8 mouse cellular contexts compared by ENCODE assay signal in the genomic region with DNA sequence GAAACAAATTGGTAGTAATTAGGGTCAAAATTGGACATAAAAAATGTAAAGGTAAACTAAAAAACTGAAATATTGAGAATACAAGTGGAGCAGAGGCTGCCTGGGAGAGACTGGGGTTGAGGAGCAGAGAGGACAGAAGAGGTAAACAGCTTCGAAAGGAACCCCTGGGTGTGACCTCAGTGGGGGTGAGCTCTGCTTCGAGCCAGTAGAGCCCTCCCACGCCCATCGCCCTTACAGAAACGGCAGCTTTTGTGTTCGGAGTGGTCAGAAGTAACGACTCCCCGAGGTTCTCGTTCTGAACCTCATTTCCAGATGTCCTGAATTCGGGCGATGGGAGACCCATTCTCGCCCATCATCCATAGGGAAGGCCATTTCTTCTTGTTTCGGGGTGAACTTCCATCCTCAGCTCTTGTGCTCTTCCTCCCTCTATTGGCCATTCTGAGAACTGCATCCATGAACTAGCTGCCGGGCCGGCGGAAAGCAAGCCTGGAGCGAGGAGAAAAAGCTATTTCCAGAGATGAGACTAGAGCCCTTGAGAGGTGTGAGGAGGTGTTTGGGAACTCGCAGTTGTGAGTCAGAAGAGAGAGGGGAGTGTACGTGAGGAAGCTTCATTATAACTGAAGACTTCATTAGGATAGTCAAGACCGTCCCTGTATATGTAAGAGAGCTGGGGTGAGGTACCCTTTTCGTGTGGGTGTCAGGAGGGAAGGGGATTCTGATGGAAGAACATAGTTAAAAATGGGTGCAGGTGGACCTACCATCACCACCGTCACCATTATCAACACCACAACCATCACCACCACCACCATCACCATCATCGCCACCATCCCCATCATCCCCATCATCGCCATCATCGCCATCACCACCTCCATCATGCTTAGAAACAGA. TPM values are rescaled to one million over a fixed set of nuclear protein-coding genes. Genes with fewer than 3 reads are reported as not detected.
A peak's percentile ranks its signal among the peaks of the same experiment; 100 is the strongest.
DNase-seq lines count a peak whose midpoint lies in the region; ATAC-seq and TF ChIP-seq lines count a peak whose summit lies in the region.

No protein-coding gene starts in this region.

- 0 out of 2 replicates have a peak, but pooled peaks cover 3% of the 10 kb centered on the region for H3K4me1 ChIP-seq in G1E (ENCODE audit: insufficient read depth, low read depth, low read length)
- H3K4me1 ChIP-seq in forebrain, embryonic 13.5 days, result no peaks in the 10 kb centered on the region
- 0 out of 2 replicates have a peak, but pooled peaks cover 3% of the 10 kb centered on the region for H3K4me1 ChIP-seq in liver, embryonic 15.5 days (replicated peaks)
- no peaks in the 10 kb centered on the region for H3K4me1 ChIP-seq in neural tube, embryonic 12.5 days

- no peak overlapping the region for H3K9ac ChIP-seq in forebrain, embryonic 13.5 days
- no peak overlapping the region for H3K9ac ChIP-seq in liver, embryonic 15.5 days
- 0 out of 2 replicates have a peak overlapping the region, but pooled peaks have one; percentile 21 for H3K9ac ChIP-seq in neural tube, embryonic 12.5 days

- DNase-seq in G1E (ENCODE audit: low spot score), result peak; percentile 29
- DNase-seq in cerebellum, adult 11 months, result peak; percentile 48
- DNase-seq in heart, postnatal 14 days, result peak; percentile 62 to 84
- DNase-seq in large intestine, adult 2 months (ENCODE audit: low read depth, low spot score), result peak; percentile 56
- DNase-seq in testis, postnatal 10 days (ENCODE audit: low spot score), result peak; percentile 72

- H3K27ac ChIP-seq in forebrain, embryonic 13.5 days, result no peak overlapping the region
- H3K27ac ChIP-seq in liver, embryonic 15.5 days (replicated peaks), result no peak overlapping the region
- H3K27ac ChIP-seq in neural tube, embryonic 12.5 days, result no peak overlapping the region

- H3K27me3 ChIP-seq in G1E (ENCODE audit: insufficient read depth, low read length), result no peaks in the 10 kb centered on the region
- H3K27me3 ChIP-seq in forebrain, embryonic 13.5 days, result no peaks in the 10 kb centered on the region
- no peaks in the 10 kb centered on the region for H3K27me3 ChIP-seq in liver, embryonic 15.5 days
- H3K27me3 ChIP-seq in neural tube, embryonic 12.5 days (replicated peaks), result no peaks in the 10 kb centered on the region

- peak; percentile 26; the same call in 1 of the 2 replicates for TF ChIP-seq CTCF in G1E (IDR thresholded peaks at IDR 0.05; ENCODE audit: low read depth, low read length)

- 0 out of 2 replicates have a peak, but pooled peaks cover 2% of the 10 kb centered on the region for H3K9me3 ChIP-seq in G1E (replicated peaks)
- H3K9me3 ChIP-seq in forebrain, embryonic 13.5 days (replicated peaks), result no peaks in the 10 kb centered on the region
- no peaks in the 10 kb centered on the region for H3K9me3 ChIP-seq in liver, embryonic 15.5 days (replicated peaks)
- H3K9me3 ChIP-seq in neural tube, embryonic 12.5 days, result no peaks in the 10 kb centered on the region

- ATAC-seq in G1E (ENCODE audit: extremely low read depth, insufficient number of reproducible peaks, low FRiP score, poor library complexity, severe bottlenecking), result no peak
- ATAC-seq in forebrain, embryonic 13.5 days, result peak; percentile 84
- ATAC-seq in liver, embryonic 15.5 days (ENCODE audit: insufficient read depth), result 0 out of 2 replicates have a peak, but pooled peaks have one; percentile 22
- peak; percentile 67 for ATAC-seq in neural tube, embryonic 12.5 days (ENCODE audit: low FRiP score, low read depth)

- no peak overlapping the region for H3K4me3 ChIP-seq in G1E (ENCODE audit: low read depth, low read length)
- peak overlapping the region; percentile 37 for H3K4me3 ChIP-seq in forebrain, embryonic 13.5 days
- H3K4me3 ChIP-seq in liver, embryonic 15.5 days (replicated peaks), result peak overlapping the region; percentile 30; the same call in 1 of the 2 replicates
- peak overlapping the region; percentile 27; the same call in 1 of the 2 replicates for H3K4me3 ChIP-seq in neural tube, embryonic 12.5 days

- peak overlapping the region; percentile 64 for H3K4me2 ChIP-seq in forebrain, embryonic 13.5 days
- peak overlapping the region; percentile 57 for H3K4me2 ChIP-seq in liver, embryonic 15.5 days
- H3K4me2 ChIP-seq in neural tube, embryonic 12.5 days (replicated peaks), result peak overlapping the region; percentile 65

- intact Hi-C loops in heart, postnatal 14 days (cut with DNase I), result loop anchor here (5.0 kb wide), 2 partner anchors 182 to 387 kb away; no protein-coding TSS in a partner anchor

- WGBS in forebrain, embryonic 13.5 days, result 23% methylated on average over 25 of the region's 25 CpGs
- 24% methylated on average over 25 of the region's 25 CpGs for WGBS in large intestine, adult 2 months
- 21% methylated on average over 25 of the region's 25 CpGs for WGBS in liver, embryonic 15.5 days (ENCODE audit: insufficient replicate concordance)
- 25% methylated on average over 25 of the region's 25 CpGs for WGBS in neural tube, embryonic 12.5 days

- no peaks in the 10 kb centered on the region for H3K36me3 ChIP-seq in G1E (replicated peaks)
- no peaks in the 10 kb centered on the region for H3K36me3 ChIP-seq in forebrain, embryonic 13.5 days (ENCODE audit: poor library complexity, severe bottlenecking)
- H3K36me3 ChIP-seq in liver, embryonic 15.5 days (replicated peaks), result no peaks in the 10 kb centered on the region
- H3K36me3 ChIP-seq in neural tube, embryonic 12.5 days, result no peaks in the 10 kb centered on the region

RNA-seq across cellular contexts. Expression of gene 5830473C10Rik, which starts 28.0 kb away (rescaled TPM):
- not detected in 2 replicates for total RNA-seq in G1E (2014; fragmentation: Nextera tagmentation)
- total RNA-seq in G1E (2017), result 0.12 TPM in 1 of 2 replicates, not detected in the other
- not detected in 2 replicates for polyA plus RNA-seq in G1E (2012)
- polyA plus RNA-seq in forebrain, embryonic 13.5 days (2015; fragmentation: Nextera tagmentation; extraction: Ambion mirVana), result not detected in 2 replicates
- total RNA-seq in heart, postnatal 14 days (2021), result not detected
- 0.07 TPM in 1 of 2 replicates, not detected in the other for polyA plus RNA-seq in large intestine, adult 2 months (2012; rRNA removed)
- polyA plus RNA-seq in liver, embryonic 15.5 days (2015; fragmentation: Nextera tagmentation; extraction: Ambion mirVana), result 1.0 and 1.5 TPM in 2 replicates
- polyA plus RNA-seq in neural tube, embryonic 12.5 days (2016; fragmentation: Nextera tagmentation; extraction: Ambion mirVana), result not detected in 2 replicates

RNA-seq across cellular contexts. Expression of gene Rassf6, which starts 51.5 kb away (rescaled TPM):
- total RNA-seq in G1E (2014; fragmentation: Nextera tagmentation) (not detected in 2 replicates), G1E (2017) (not detected in 2 replicates)
- polyA plus RNA-seq in G1E (2012), result not detected in 2 replicates
- 0.79 TPM in 1 of 2 replicates, not detected in the other for polyA plus RNA-seq in forebrain, embryonic 13.5 days (2015; fragmentation: Nextera tagmentation; extraction: Ambion mirVana)
- not detected for total RNA-seq in heart, postnatal 14 days (2021)
- polyA plus RNA-seq in large intestine, adult 2 months (2012; rRNA removed), result 6.7 and 11.8 TPM in 2 replicates
- polyA plus RNA-seq in liver, embryonic 15.5 days (2015; fragmentation: Nextera tagmentation; extraction: Ambion mirVana), result 4.8 and 5.5 TPM in 2 replicates
- polyA plus RNA-seq in neural tube, embryonic 12.5 days (2016; fragmentation: Nextera tagmentation; extraction: Ambion mirVana), result 0.27 TPM in 2 replicates
